Mouse (Mus musculus): ENCODE data around the gene Ccdc62.

The Ccdc62 gene

GRCm38 (mm10) chr5:123930508-123930989 lies at the start of gene Ccdc62:
Ccdc62 (plus strand) TSS chr5:123930679.
- in situ Hi-C loops (cut with MboI, MseI), result no loop called here

- in situ Hi-C loops (cut with MboI, MseI), result no loop called here
Observed at GRCm38 (mm10) chr5:123880778-123881177, 49.7 kb upstream of the Ccdc62 start.

- in situ Hi-C loops (cut with MboI, MseI), result no loop called here
Observed at GRCm38 (mm10) chr5:123883891-123884290, 46.6 kb upstream of the Ccdc62 start.

DNA sequence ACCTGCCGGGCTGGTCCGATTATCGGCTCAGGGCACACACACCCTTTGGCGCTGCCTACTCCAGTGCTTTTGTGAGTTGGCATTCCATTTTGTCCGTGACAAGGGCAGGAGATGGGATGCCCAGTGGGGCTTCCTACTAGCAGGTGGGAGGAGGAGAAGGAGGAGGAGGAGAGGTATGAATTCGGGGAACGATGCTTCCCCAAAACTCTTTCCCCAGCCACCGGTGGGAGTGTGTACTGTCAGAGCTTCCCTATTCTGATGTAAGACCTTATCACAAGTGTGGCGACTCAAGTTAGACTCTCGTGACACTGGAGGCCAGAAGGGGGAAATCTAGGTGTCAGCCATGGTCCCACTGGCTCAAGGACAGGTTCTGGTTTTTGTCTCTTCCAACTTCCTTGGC lies 46.1 kb upstream of the Ccdc62 start:
- in situ Hi-C loops (cut with MboI, MseI), result no loop called here

DNA sequence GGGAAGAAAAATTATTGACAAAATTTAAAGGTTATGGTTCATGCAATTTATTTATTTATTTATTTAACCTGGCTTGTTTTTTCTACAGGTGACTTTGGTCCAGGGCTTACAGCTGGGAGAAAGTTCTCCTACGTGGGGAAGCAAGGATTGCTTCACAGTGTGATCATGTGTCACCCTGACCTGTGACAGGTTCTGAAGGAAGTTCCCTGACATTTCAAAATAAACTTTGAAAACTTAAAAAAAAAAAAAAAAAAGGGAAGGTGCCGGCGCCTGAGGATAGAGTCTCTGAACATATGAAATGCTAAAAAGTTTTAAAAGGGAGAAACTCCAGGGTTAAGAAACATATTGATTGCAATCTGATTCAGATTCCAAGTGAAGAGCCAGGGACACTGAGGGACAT lies 44.1 kb upstream of the Ccdc62 start:
- in situ Hi-C loops (cut with MboI, MseI), result no loop called here

DNA sequence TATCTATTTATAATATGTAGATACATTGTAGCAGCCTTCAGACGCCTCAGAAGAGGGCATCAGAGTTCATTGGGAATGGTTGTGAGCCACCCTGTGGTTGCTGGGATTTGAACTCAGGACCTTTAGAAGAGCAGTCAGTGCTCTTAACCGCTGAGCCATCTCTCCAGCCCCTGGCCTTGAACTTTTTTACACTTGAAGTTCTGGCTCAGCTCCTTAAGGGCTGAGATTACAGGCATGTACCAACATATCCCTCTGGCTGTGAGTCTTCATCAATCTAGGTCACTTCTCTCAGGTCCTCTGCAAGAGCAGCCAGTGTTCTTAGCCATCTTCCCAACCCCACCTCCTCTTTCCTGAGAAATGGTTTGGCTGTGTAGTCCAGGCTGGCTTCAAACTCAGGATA lies 40.2 kb upstream of the Ccdc62 start:
- in situ Hi-C loops (cut with MboI, MseI), result no loop called here

GRCm38 (mm10) chr5:123890987-123891386 lies 39.5 kb upstream of the Ccdc62 start:
- in situ Hi-C loops (cut with MboI, MseI), result no loop called here

DNA sequence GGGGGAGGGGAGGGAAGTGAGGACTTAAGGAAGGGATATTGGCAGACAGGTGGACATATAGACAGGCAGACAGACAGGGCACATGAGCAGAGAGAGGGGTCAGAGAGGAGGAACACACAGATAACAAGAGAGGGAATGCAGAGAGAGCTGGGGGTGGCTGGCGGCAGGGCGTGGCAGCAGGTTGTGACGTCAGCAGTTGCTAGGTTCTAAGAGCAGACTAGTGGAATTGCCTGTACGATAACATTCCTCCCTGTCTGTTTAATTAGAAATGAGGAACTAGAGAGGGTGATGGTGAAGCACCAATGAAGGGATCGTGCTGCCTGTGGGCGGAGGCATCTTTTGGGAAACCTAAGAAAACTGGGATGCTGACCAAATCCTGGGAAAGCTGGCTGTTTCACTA lies 38.8 kb upstream of the Ccdc62 start:
- in situ Hi-C loops (cut with MboI, MseI), result no loop called here

- in situ Hi-C loops (cut with MboI, MseI), result no loop called here
Observed at GRCm38 (mm10) chr5:123893520-123893919, 37.0 kb upstream of the Ccdc62 start.

DNA sequence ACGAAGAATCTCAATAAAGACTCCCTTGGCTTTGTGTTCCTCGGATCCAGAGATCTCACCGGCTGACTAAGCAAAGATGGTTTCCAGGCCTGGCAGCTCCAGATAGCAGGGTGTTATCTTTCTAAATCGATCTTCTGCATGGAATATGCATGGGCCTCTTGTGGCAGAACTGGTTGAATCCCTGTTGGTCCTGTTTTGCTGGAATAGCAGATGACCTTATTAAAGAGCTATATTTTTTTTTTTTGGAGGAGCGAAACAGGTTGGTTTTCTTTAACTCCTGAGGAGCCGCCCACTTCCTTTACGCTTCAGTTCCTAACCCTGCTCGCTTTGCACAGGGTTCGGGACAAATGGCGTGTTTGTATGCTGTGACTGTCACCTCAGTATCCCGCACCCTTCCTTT lies 34.1 kb upstream of the Ccdc62 start:
- in situ Hi-C loops (cut with MboI, MseI), result no loop called here

- in situ Hi-C loops (cut with MboI, MseI), result no loop called here
Observed at GRCm38 (mm10) chr5:123897352-123897751, 33.1 kb upstream of the Ccdc62 start.

DNA sequence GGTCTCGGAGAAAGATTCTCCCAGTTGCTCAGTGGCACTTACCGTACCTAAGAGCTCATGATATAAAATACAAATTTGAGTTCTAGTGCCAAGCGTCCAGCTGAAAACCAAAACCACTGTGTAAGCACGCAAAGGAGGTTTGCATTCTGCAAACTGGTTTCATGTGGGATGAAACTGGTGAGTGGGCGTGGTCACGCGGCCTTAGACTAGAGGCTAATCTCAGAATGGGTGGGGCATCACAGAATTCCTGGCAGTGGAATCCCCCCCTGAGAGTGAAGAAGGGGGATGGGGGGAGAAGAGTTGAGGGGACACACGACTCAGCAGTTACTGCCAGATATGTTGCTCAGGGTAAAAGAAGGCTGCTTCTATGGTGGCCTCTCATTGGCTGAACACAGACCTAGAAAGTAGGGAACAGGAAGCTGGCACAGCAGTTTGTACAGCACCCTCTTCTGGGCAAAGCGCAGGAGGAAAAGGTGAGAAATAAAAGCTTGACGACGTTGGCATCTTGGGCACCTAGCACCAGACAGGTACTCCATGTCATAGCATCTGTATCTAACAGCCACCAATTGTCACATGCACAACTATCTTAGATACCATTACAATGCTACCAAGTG lies 26.3 kb upstream of the Ccdc62 start:
- in situ Hi-C loops (cut with MboI, MseI), result no loop called here

DNA sequence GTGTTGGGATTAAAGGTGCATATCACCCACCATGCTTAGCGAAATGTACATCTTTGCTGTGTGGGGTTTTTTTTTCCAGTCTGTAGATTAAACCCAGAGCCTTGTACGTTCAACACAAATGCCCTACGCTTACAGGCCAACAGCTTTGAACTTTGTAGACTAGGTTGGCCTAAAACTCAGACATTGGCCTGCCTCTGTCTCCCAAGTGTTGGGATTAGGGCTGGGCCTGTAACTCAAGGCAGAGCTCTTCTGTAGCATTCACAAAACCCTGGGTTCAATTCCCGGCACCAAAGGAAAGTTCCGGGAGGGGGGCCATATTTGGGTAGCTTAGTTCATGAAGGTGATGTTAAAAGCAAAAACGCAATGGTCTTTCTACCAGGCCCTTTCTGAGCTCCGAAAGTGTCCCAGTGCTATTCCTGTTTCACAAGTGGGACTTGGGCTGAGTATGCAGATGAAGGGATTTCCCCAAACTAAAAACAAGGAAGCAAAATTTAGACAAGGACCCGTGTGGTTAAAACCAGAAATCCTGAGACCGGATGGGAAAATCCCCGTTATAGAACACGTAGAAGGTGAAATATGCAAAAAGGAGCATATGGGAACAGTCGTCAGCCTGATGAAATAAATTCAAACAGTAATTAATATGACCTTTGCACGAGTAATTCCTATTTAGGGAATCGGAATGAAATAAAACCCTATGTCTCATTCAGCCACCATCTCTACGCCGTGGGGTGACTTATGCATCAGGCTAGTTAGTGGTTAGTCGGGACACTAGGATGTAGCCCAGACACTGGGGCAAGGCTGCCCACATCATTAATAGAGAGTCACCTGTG lies 24.1 kb upstream of the Ccdc62 start:
- in situ Hi-C loops (cut with MboI, MseI), result no loop called here

DNA sequence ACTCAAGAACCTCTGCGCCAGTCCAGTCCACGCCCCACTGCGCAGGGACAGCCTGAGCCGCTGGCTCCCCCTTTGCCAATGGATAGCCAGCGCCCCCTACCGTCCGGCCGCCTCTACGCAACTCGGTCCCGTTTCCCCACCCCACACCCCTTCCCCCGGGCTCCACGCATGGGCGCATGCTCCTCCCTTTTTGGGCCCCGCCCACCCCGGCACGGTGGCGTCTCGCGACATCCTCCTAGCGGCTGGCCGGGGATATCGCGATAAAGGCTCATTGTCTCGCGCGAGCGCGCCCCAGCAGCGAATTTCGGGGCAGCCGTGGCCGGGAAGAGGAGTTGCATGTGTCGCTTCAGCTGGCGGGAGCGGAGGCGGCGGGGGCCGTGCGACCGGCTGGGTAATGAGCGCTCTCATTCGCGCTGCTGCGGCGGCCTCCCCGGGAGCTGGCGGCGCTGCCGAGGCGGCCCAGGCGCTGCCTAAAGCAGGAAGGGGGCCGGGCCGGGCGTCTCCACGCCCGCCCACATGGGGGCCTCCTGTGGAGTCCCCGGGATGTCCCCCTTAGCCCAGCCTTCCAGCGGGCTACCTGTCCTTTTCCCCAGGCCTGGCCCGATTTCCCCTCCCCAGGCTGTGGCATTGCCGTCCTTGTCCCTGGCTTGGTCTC lies 23.4 kb upstream of the Ccdc62 start, which contains the start of gene Denr:
Gene Denr, plus strand, starts transcription at position 200 of the 655 bp plus-strand sequence.
- in situ Hi-C loops (cut with MboI, MseI), result no loop called here

DNA sequence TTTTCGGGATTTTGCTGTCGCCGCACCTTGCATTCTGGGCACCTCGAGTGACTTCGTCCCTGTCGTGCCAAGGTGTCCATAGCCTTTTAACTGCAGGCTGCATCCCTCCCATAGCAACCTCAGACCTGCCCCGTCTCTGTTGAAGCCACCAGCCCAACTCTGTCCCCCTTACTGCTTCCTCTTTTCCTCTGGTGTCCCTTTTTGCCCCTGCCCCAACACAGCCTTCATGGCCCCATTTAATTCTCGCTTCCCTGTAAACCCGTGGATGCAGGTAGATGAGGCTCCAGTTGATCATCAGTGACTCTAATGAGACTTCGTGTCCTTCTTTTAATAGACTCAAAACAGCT lies 22.9 kb upstream of the Ccdc62 start:
- in situ Hi-C loops (cut with MboI, MseI), result no loop called here

- in situ Hi-C loops (cut with MboI, MseI), result loop anchor here (10.0 kb wide), 1 partner anchor 1100 kb away; no protein-coding TSS in a partner anchor
Observed at GRCm38 (mm10) chr5:123914852-123915251, 15.6 kb upstream of the Ccdc62 start.

- in situ Hi-C loops (cut with MboI, MseI), result no loop called here
Observed at GRCm38 (mm10) chr5:123922112-123922511, 8.4 kb upstream of the Ccdc62 start.

DNA sequence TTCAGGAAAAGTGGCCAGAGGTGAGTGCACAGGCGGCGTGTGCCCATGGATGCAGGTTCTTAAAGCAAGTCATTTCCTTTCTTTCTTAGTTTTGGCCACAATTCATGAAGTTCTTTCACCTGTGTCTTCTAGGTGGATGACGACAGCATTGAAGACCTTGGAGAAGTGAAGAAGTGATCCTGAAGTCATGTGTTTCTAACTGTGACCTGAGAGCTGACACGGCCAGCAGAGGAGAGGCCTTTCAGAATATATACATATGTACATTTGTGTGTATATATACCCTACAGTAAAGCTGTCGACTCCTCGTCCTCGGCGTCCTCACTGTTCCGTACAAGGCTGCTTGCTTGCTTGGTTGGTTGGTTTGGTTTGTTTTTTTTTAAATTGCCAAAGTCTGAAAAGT lies 3.4 kb upstream of the Ccdc62 start, which contains the start of gene Gm43518:
Gene Gm43518, plus strand, starts transcription at position 301 of the 400 bp plus-strand sequence.
- in situ Hi-C loops (cut with MboI, MseI), result no loop called here

DNA sequence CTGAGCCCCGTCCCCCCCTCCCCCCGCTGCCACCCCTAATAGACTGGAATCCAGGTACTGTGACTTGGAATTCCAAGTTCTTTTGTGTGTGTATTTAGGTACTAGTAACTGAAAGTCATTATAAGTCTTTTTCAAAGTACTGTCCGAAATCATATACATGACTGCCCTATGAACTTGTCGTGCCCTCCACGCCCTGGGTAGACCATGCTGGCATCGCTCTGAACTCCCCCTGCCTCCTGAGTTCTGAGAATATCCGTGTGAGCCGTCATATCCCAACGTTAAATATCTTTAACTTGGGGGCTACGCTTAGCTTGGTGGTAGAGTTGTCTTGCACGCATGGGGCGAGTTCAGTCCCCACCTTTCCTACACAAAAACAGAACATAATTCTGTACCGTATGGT lies 652 bp downstream of the Ccdc62 start:
- in situ Hi-C loops (cut with MboI, MseI), result no loop called here

GRCm38 (mm10) chr5:123932927-123933326 lies 2.4 kb downstream of the Ccdc62 start:
- in situ Hi-C loops (cut with MboI, MseI), result no loop called here

- in situ Hi-C loops (cut with MboI, MseI), result no loop called here
Observed at GRCm38 (mm10) chr5:123933556-123933955, 3.1 kb downstream of the Ccdc62 start.

GRCm38 (mm10) chr5:123933957-123934591 lies 3.6 kb downstream of the Ccdc62 start:
- in situ Hi-C loops (cut with MboI, MseI), result no loop called here

Data from T-helper 1 cell (primary cell).